Mouse (Mus musculus) limb, embryonic 14.5 days (tissue): Measurements from ENCODE around the gene Rsph1. TPM values are rescaled to one million over a fixed set of nuclear protein-coding genes. Genes with fewer than 3 reads are reported as not detected.

ENCODE experiments used
- ATAC-seq: fragments of 200-750 bp; cut with Nextera tagmentation; 2 replicates; pipeline ENCODE4 v1.8.0; 2017; ENCODE audit warnings: low read depth, moderate number of reproducible peaks, moderate TSS enrichment; ENCODE audit not compliant: low FRiP score
- DNase-seq: peaks from one replicate; pipeline ENCODE4 v3.0.0-alpha.2; 2015; ENCODE audit warnings: low spot score
- H3K27ac ChIP-seq: fragments of 300-500 bp; sonication (generic); replicated peaks from 2 replicates; pipeline ENCODE4 v1.5.1; 2014; ENCODE audit warnings: low read depth, mild to moderate bottlenecking, low read length, moderate library complexity, mixed read lengths
- H3K27me3 ChIP-seq: fragments of 300-500 bp; sonication (generic); 2 replicates; pipeline ENCODE4 v1.6.1; 2014; ENCODE audit warnings: low read length, mixed read lengths; ENCODE audit not compliant: control insufficient read depth, insufficient read depth
- H3K36me3 ChIP-seq: fragments of 300-500 bp; sonication (generic); 2 replicates; pipeline ENCODE4 v1.6.1; 2014; ENCODE audit warnings: mild to moderate bottlenecking, low read length, moderate library complexity, mixed read lengths; ENCODE audit not compliant: control insufficient read depth, insufficient read depth
- H3K4me1 ChIP-seq: fragments of 300-500 bp; sonication (generic); 2 replicates; pipeline ENCODE4 v1.6.1; 2014; ENCODE audit warnings: antibody characterized with exemption, low read length, mixed read lengths; ENCODE audit not compliant: control insufficient read depth, insufficient read depth
- H3K4me2 ChIP-seq: fragments of 300-500 bp; sonication (generic); replicated peaks from 2 replicates; pipeline ENCODE4 v1.6.1; 2014; ENCODE audit warnings: low read depth, mild to moderate bottlenecking, low read length, moderate library complexity; ENCODE audit not compliant: severe bottlenecking
- H3K4me3 ChIP-seq: fragments of 300-500 bp; sonication (generic); replicated peaks from 2 replicates; pipeline ENCODE4 v1.5.1; 2014; ENCODE audit warnings: low read length
- H3K9ac ChIP-seq: fragments of 300-500 bp; sonication (generic); 2 replicates; pipeline ENCODE4 v1.6.1; 2014; ENCODE audit warnings: mild to moderate bottlenecking, low read depth, low read length, moderate library complexity; ENCODE audit not compliant: severe bottlenecking
- H3K9me3 ChIP-seq: fragments of 300-500 bp; sonication (generic); 2 replicates; pipeline ENCODE4 v1.6.1; 2016; ENCODE audit warnings: low read length; ENCODE audit not compliant: control insufficient read depth
- POLR2A ChIP-seq: fragments of 200-500 bp; IDR thresholded peaks from 2 replicates; pipeline ENCODE4 v1.8.0; 2012; ENCODE audit warnings: inconsistent platforms, mild to moderate bottlenecking, moderate library complexity, borderline replicate concordance; ENCODE audit not compliant: insufficient read depth, insufficient read length; ENCODE audit errors: extremely low read depth
- WGBS: fragments of 180-500 bp; shearing (Covaris S2); extraction: QIAGEN DNeasy Blood & Tissue Kit; methylation state at CpG from one replicate; pipeline ENCODE4 v1.1.7; 2014; 5-methylcytosine and 5-hydroxymethylcytosine counted together
- polyA plus RNA-seq, 2 experiments: library from polyadenylated mRNA; depleted of rRNA in 1 of 2; stranded (reverse) in 1 of 2; unstranded in 1 of 2; fragments of >200 nt; fragmentation: Nextera tagmentation in 1 of 2; extraction: Ambion mirVana in 1 of 2; gene quantifications; 2 replicates each; pipeline versions ENCODE4 v1.2.1 to v1.2.3; 2012 to 2014

Rsph1 gene
- polyA plus RNA-seq, 2 experiments, result 0.18 to 0.33 TPM

GRCm38 (mm10) chr17:31254463-31254931 is 22.7 kb downstream of the Rsph1 start:
- Histone ChIP-seq H3K9ac (no peak overlapping the region), H3K36me3 (no peaks in the 10 kb centered on the region), H3K27me3 (no peaks in the 10 kb centered on the region), H3K4me2 (no peak overlapping the region), H3K9me3 (no peaks in the 10 kb centered on the region), H3K4me3 (no peak overlapping the region), H3K27ac (no peak overlapping the region), H3K4me1 (0 out of 2 replicates have a peak, but pooled peaks cover 2% of the 10 kb centered on the region)
- ATAC-seq (peak; percentile 63; the same call in 1 of the 2 replicates), DNase-seq (peak; percentile 76)
- no peak for TF ChIP-seq POLR2A
- WGBS, result 12% methylated on average over 9 of the region's 9 CpGs

GRCm38 (mm10) chr17:31253951-31254350 is 23.2 kb downstream of the Rsph1 start:
- H3K4me3 ChIP-seq, result no peak overlapping the region
- DNase-seq, result no peak
- 0 out of 2 replicates have a peak, but pooled peaks cover 2% of the 10 kb centered on the region for H3K4me1 ChIP-seq
- 63% methylated on average over 5 of the region's 5 CpGs for WGBS
- H3K27ac ChIP-seq, result no peak overlapping the region
- no peaks in the 10 kb centered on the region for H3K9me3 ChIP-seq
- H3K4me2 ChIP-seq, result no peak overlapping the region
- no peak overlapping the region for H3K9ac ChIP-seq
- no peaks in the 10 kb centered on the region for H3K27me3 ChIP-seq
- no peaks in the 10 kb centered on the region for H3K36me3 ChIP-seq
- no peak for ATAC-seq
- no peak for TF ChIP-seq POLR2A

DNA sequence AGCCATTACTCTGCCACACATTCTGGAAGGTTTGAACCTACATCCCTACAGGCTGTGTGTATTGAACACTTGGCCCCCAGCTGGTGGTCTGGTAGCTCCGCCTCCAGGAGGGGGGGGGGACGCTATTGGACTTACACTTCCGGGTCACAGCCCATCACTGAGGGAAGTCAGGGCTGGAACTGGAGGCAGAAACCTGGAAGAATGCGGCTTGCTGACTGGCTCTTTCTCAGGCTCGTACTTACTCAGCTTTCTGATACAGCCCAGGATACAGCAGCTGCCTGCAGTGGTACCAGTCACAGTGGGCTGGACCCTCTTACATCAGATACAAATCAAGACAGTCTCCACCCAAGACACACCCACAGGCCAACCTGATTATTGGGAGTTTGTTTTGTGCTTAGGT is 30.0 kb downstream of the Rsph1 start:
- TF ChIP-seq POLR2A, result no peak
- Histone ChIP-seq H3K36me3 (no peaks in the 10 kb centered on the region), H3K27me3 (no peaks in the 10 kb centered on the region), H3K27ac (no peak overlapping the region), H3K4me2 (no peak overlapping the region), H3K9me3 (no peaks in the 10 kb centered on the region), H3K4me1 (no peaks in the 10 kb centered on the region), H3K4me3 (no peak overlapping the region), H3K9ac (no peak overlapping the region)
- WGBS, result 36% methylated on average over 4 of the region's 5 CpGs
- DNase-seq (no peak), ATAC-seq (no peak)

- Histone ChIP-seq H3K4me3 (no peak overlapping the region), H3K36me3 (no peaks in the 10 kb centered on the region), H3K9me3 (no peaks in the 10 kb centered on the region), H3K9ac (no peak overlapping the region), H3K4me2 (no peak overlapping the region), H3K27me3 (no peaks in the 10 kb centered on the region), H3K27ac (no peak overlapping the region), H3K4me1 (no peaks in the 10 kb centered on the region)
- 78% methylated on average over 5 of the region's 5 CpGs for WGBS
- DNase-seq, result no peak
- no peak for ATAC-seq
- no peak for TF ChIP-seq POLR2A
Measured at GRCm38 (mm10) chr17:31245321-31245720, 31.9 kb downstream of the Rsph1 start.

GRCm38 (mm10) chr17:31242764-31243163 is 34.4 kb downstream of the Rsph1 start:
- H3K36me3 ChIP-seq, result no peaks in the 10 kb centered on the region
- DNase-seq, result no peak

GRCm38 (mm10) chr17:31241156-31241555 is 36.0 kb downstream of the Rsph1 start:
- Histone ChIP-seq H3K27me3 (no peaks in the 10 kb centered on the region), H3K9ac (no peak overlapping the region), H3K4me1 (no peaks in the 10 kb centered on the region), H3K4me2 (no peak overlapping the region), H3K4me3 (no peak overlapping the region), H3K9me3 (no peaks in the 10 kb centered on the region), H3K27ac (no peak overlapping the region), H3K36me3 (no peaks in the 10 kb centered on the region)
- no peak for TF ChIP-seq POLR2A
- no peak for ATAC-seq
- DNase-seq, result no peak
- 82% methylated on average over 8 of the region's 8 CpGs for WGBS

More at GRCm38 (mm10) chr17:31242764-31243163, 34.4 kb downstream of the Rsph1 start:
- no peak for ATAC-seq
- TF ChIP-seq POLR2A, result no peak
- Histone ChIP-seq H3K4me3 (no peak overlapping the region), H3K27ac (no peak overlapping the region), H3K9me3 (no peaks in the 10 kb centered on the region), H3K27me3 (no peaks in the 10 kb centered on the region), H3K4me1 (no peaks in the 10 kb centered on the region), H3K4me2 (no peak overlapping the region), H3K9ac (no peak overlapping the region)
- WGBS, result 0% methylated on average over 1 of the region's 1 CpGs
